Mouse (Mus musculus) adrenal gland, adult 10 weeks (tissue): Measurements from ENCODE around the gene Sirt1. TPM values are rescaled to one million over a fixed set of nuclear protein-coding genes. Genes with fewer than 3 reads are reported as not detected.

Experiments used
- polyA plus RNA-seq: library from polyadenylated mRNA; stranded (reverse); fragments of 350-450 nt; fragmentation: Illumina TruSeq; extraction: RNeasy Lipid Tissue Mini Kit (QIAGEN cat#74804); gene quantifications from one replicate; pipeline ENCODE4 v1.2.3, GENCODE M21; 2014; ENCODE audit warnings: low read depth, low replicate concordance

Sirt1 gene
- polyA plus RNA-seq = 67.4 TPM

GRCm38 (mm10) chr10:63381498-63382280 is at the start of gene Sirt1:
Gene Sirt1 (minus strand): TSS chr10:63381704.

GRCm38 (mm10) chr10:63429785-63430305 is 48.3 kb upstream of the Sirt1 start, which contains the start of gene Ctnna3:
Gene Ctnna3 (plus strand): TSS chr10:63430098.

GRCm38 (mm10) chr10:63421739-63422735 is 40.5 kb upstream of the Sirt1 start, which contains the start of gene Gm7075:
Gene Gm7075 (minus strand): TSS chr10:63421789.

GRCm38 (mm10) chr10:63382372-63383279 is 1.1 kb upstream of the Sirt1 start, which contains the start of gene Dnajc12:
Gene Dnajc12 (plus strand): TSS chr10:63382443.

Other genes with a start within 250 kb of the Sirt1 start
- gene Mypn, start 177.8 kb downstream of the Sirt1 start, polyA plus RNA-seq = 0.17 TPM
- 549 TPM for gene Herc4, start 137.9 kb downstream of the Sirt1 start, polyA plus RNA-seq
- 11.5 TPM for gene Dnajc12, start 739 bp upstream of the Sirt1 start, polyA plus RNA-seq
- gene Gm7075, start 40.1 kb upstream of the Sirt1 start, polyA plus RNA-seq = not detected
- gene Ctnna3, start 48.4 kb upstream of the Sirt1 start, polyA plus RNA-seq = 0.52 TPM